Mouse (Mus musculus) hindbrain, embryonic 14.5 days (tissue): Measurements from ENCODE around the gene Rnf128. TPM values are rescaled to one million over a fixed set of nuclear protein-coding genes. Genes with fewer than 3 reads are reported as not detected.

ENCODE experiments used
- polyA plus RNA-seq: library from polyadenylated mRNA; unstranded; fragments of >200 nt; fragmentation: Nextera tagmentation; extraction: Ambion mirVana; gene quantifications from 2 replicates; pipeline ENCODE4 v1.2.1, GENCODE M21; 2014

The Rnf128 gene
- polyA plus RNA-seq, 1 experiment from 2014 or later = 5.3 TPM

Other genes starting within 250 kb of the Rnf128 start
- not detected in 2 replicates for gene Trap1a, start 229.6 kb upstream of the Rnf128 start, polyA plus RNA-seq
- 0.94 and 1.1 TPM in 2 replicates for gene D330045A20Rik, start 82.9 kb upstream of the Rnf128 start, polyA plus RNA-seq
- gene Tbc1d8b, start 121.7 kb downstream of the Rnf128 start, polyA plus RNA-seq = 0.22 and 0.23 TPM in 2 replicates
- gene Gm15013, start 151.2 kb downstream of the Rnf128 start, polyA plus RNA-seq = not detected in 2 replicates
- not detected in 2 replicates for gene Ripply1, start 219.0 kb downstream of the Rnf128 start, polyA plus RNA-seq
- 0.83 and 1.2 TPM in 2 replicates for gene Cldn2, start 237.5 kb downstream of the Rnf128 start, polyA plus RNA-seq